Mouse (Mus musculus) embryonic fibroblast, embryonic 13.5 days (primary cell): ENCODE data around the gene Fam207a. TPM values are rescaled to one million over a fixed set of nuclear protein-coding genes. Genes with fewer than 3 reads are reported as not detected.

ENCODE experiments used
- H3K27ac ChIP-seq: 2 replicates; pipeline ENCODE4 v1.5.1; 2012; ENCODE audit warnings: low read length, control low read depth, inconsistent platforms; ENCODE audit not compliant: insufficient read depth
- H3K4me1 ChIP-seq: 2 replicates; pipeline ENCODE4 v1.6.1; 2011; ENCODE audit warnings: low read length; ENCODE audit not compliant: control insufficient read depth, insufficient read depth
- H3K4me3 ChIP-seq: 2 replicates; pipeline ENCODE4 v1.5.1; 2011; ENCODE audit warnings: mild to moderate bottlenecking, control low read depth, low read length; ENCODE audit not compliant: insufficient read depth
- CTCF ChIP-seq: IDR thresholded peaks from 2 replicates; pipeline ENCODE4 v1.5.1; 2011; ENCODE audit warnings: mild to moderate bottlenecking, control low read depth, low read length, moderate library complexity, borderline replicate concordance; ENCODE audit not compliant: insufficient read depth
- POLR2A ChIP-seq: IDR thresholded peaks from 2 replicates; pipeline ENCODE4 v1.6.1; 2011; ENCODE audit warnings: low read depth, mild to moderate bottlenecking, control low read depth, low read length, moderate library complexity
- polyA plus RNA-seq: library from polyadenylated mRNA; stranded (reverse); fragments of >200 nt; gene quantifications from 2 replicates; pipeline ENCODE4 v1.2.4, GENCODE M21; 2011; ENCODE audit warnings: low read depth; ENCODE audit not compliant: missing spikeins, insufficient read length

The Fam207a gene
- polyA plus RNA-seq, 1 experiment = 30.5 TPM

GRCm38 (mm10) chr10:77506526-77506925, 9.1 kb downstream of the Fam207a start:
- Histone ChIP-seq H3K4me1 (peaks cover 3% of the 10 kb centered on the region), H3K4me3 (no peak overlapping the region), H3K27ac (no peak overlapping the region)
- TF ChIP-seq CTCF (no peak), POLR2A (no peak)

- H3K4me3 ChIP-seq = no peak overlapping the region
- H3K27ac ChIP-seq = no peak overlapping the region
- 0 out of 2 replicates have a peak, but pooled peaks cover 4% of the 10 kb centered on the region for H3K4me1 ChIP-seq
- no peak for TF ChIP-seq CTCF
- TF ChIP-seq POLR2A = no peak
Measured at GRCm38 (mm10) chr10:77504143-77504542, 11.4 kb downstream of the Fam207a start.

- TF ChIP-seq POLR2A = no peak
- no peak for TF ChIP-seq CTCF
- H3K4me3 ChIP-seq = no peak overlapping the region
- H3K4me1 ChIP-seq = 0 out of 2 replicates have a peak, but pooled peaks cover 4% of the 10 kb centered on the region
- H3K27ac ChIP-seq = no peak overlapping the region
Measured at GRCm38 (mm10) chr10:77502967-77503922, 12.3 kb downstream of the Fam207a start.

GRCm38 (mm10) chr10:77500636-77501035, 14.9 kb downstream of the Fam207a start:
- no peak overlapping the region for H3K27ac ChIP-seq

GRCm38 (mm10) chr10:77498254-77498653, 17.3 kb downstream of the Fam207a start:
- H3K4me3 ChIP-seq = no peak overlapping the region
- 0 out of 2 replicates have a peak, but pooled peaks cover 4% of the 10 kb centered on the region for H3K4me1 ChIP-seq
- TF ChIP-seq CTCF = no peak
- TF ChIP-seq POLR2A = no peak
- no peak overlapping the region for H3K27ac ChIP-seq

More at GRCm38 (mm10) chr10:77500636-77501035, 14.9 kb downstream of the Fam207a start:
- H3K4me3 ChIP-seq = no peak overlapping the region
- TF ChIP-seq POLR2A = no peak
- no peak for TF ChIP-seq CTCF
- 0 out of 2 replicates have a peak, but pooled peaks cover 4% of the 10 kb centered on the region for H3K4me1 ChIP-seq

- Histone ChIP-seq H3K4me3 (no peak overlapping the region), H3K4me1 (0 out of 2 replicates have a peak, but pooled peaks cover 4% of the 10 kb centered on the region), H3K27ac (no peak overlapping the region)
- no peak for TF ChIP-seq CTCF
- no peak for TF ChIP-seq POLR2A
Measured at GRCm38 (mm10) chr10:77497185-77497584, 18.4 kb downstream of the Fam207a start.

GRCm38 (mm10) chr10:77492885-77493284, 22.7 kb downstream of the Fam207a start:
- Histone ChIP-seq H3K4me3 (no peak overlapping the region), H3K27ac (no peak overlapping the region), H3K4me1 (no peaks in the 10 kb centered on the region)
- TF ChIP-seq CTCF (no peak), POLR2A (no peak)

GRCm38 (mm10) chr10:77491585-77491984, 24.0 kb downstream of the Fam207a start:
- no peak overlapping the region for H3K4me3 ChIP-seq
- no peaks in the 10 kb centered on the region for H3K4me1 ChIP-seq
- TF ChIP-seq CTCF = no peak
- no peak for TF ChIP-seq POLR2A
- H3K27ac ChIP-seq = no peak overlapping the region

GRCm38 (mm10) chr10:77488168-77488567, 27.4 kb downstream of the Fam207a start:
- TF ChIP-seq CTCF (no peak), POLR2A (no peak)
- no peak overlapping the region for H3K27ac ChIP-seq
- no peaks in the 10 kb centered on the region for H3K4me1 ChIP-seq
- no peak overlapping the region for H3K4me3 ChIP-seq

GRCm38 (mm10) chr10:77485786-77486185, 29.8 kb downstream of the Fam207a start:
- TF ChIP-seq CTCF (no peak), POLR2A (no peak)
- H3K4me3 ChIP-seq = no peak overlapping the region
- H3K27ac ChIP-seq = no peak overlapping the region
- H3K4me1 ChIP-seq = no peaks in the 10 kb centered on the region
